Mouse (Mus musculus): ENCODE results near the gene Hif3a. TPM values are rescaled to one million over a fixed set of nuclear protein-coding genes. Genes with fewer than 3 reads are reported as not detected.

The Hif3a gene
- polyA plus RNA-seq, 1 experiment from 2014 or later, result 4.3 TPM

- Histone ChIP-seq H3K36me3 (peaks cover 100% of the 10 kb centered on the region), H3K9me3 (replicated peaks) (no peaks in the 10 kb centered on the region), H3K27me3 (ENCODE audit: low read depth, poor library complexity, severe bottlenecking) (no peaks in the 10 kb centered on the region), H3K4me3 (no peak overlapping the region), H3K4me1 (no peaks in the 10 kb centered on the region), H3K27ac (replicated peaks) (no peak overlapping the region)
- 95% methylated on average over 16 of the region's 16 CpGs for WGBS
- DNase-seq (ENCODE audit: low spot score), result no peak
Observed at GRCm38 (mm10) chr7:17009326-17010009, 52.8 kb downstream of the Hif3a start.

- Histone ChIP-seq H3K27me3 (ENCODE audit: low read depth, poor library complexity, severe bottlenecking) (no peaks in the 10 kb centered on the region), H3K9me3 (replicated peaks) (no peaks in the 10 kb centered on the region), H3K4me1 (no peaks in the 10 kb centered on the region), H3K36me3 (peaks cover 92% of the 10 kb centered on the region), H3K27ac (replicated peaks) (no peak overlapping the region), H3K4me3 (no peak overlapping the region)
- WGBS, result 84% methylated on average over 4 of the region's 4 CpGs
- no peak for DNase-seq (ENCODE audit: low spot score)
Observed at GRCm38 (mm10) chr7:17007300-17007699, 54.9 kb downstream of the Hif3a start.

GRCm38 (mm10) chr7:17004716-17005115 is 57.5 kb downstream of the Hif3a start:
- no peak for DNase-seq (ENCODE audit: low spot score)
- H3K4me3 ChIP-seq, result no peak overlapping the region
- 90% methylated on average over 7 of the region's 7 CpGs for WGBS
- H3K9me3 ChIP-seq (replicated peaks), result no peaks in the 10 kb centered on the region
- H3K36me3 ChIP-seq, result peaks cover 83% of the 10 kb centered on the region
- H3K27ac ChIP-seq (replicated peaks), result no peak overlapping the region
- no peaks in the 10 kb centered on the region for H3K27me3 ChIP-seq (ENCODE audit: low read depth, poor library complexity, severe bottlenecking)
- no peaks in the 10 kb centered on the region for H3K4me1 ChIP-seq

GRCm38 (mm10) chr7:17003230-17003960 is 58.8 kb downstream of the Hif3a start:
- no peak for DNase-seq (ENCODE audit: low spot score)
- Histone ChIP-seq H3K27me3 (ENCODE audit: low read depth, poor library complexity, severe bottlenecking) (no peaks in the 10 kb centered on the region), H3K9me3 (replicated peaks) (no peaks in the 10 kb centered on the region), H3K27ac (replicated peaks) (no peak overlapping the region), H3K36me3 (peaks cover 79% of the 10 kb centered on the region), H3K4me3 (no peak overlapping the region), H3K4me1 (peaks cover 3% of the 10 kb centered on the region; the same call in 1 of the 2 replicates)
- 83% methylated on average over 7 of the region's 7 CpGs for WGBS

- 17% methylated on average over 7 of the region's 7 CpGs for WGBS
- H3K36me3 ChIP-seq, result peaks cover 79% of the 10 kb centered on the region
- no peaks in the 10 kb centered on the region for H3K9me3 ChIP-seq (replicated peaks)
- no peak overlapping the region for H3K27ac ChIP-seq (replicated peaks)
- peak; percentile 85 for DNase-seq (ENCODE audit: low spot score)
- H3K4me3 ChIP-seq, result no peak overlapping the region
- no peaks in the 10 kb centered on the region for H3K27me3 ChIP-seq (ENCODE audit: low read depth, poor library complexity, severe bottlenecking)
- peaks cover 9% of the 10 kb centered on the region for H3K4me1 ChIP-seq
Observed at GRCm38 (mm10) chr7:17002375-17003195, 59.6 kb downstream of the Hif3a start.

GRCm38 (mm10) chr7:16999650-17000049 is 62.6 kb downstream of the Hif3a start:
- DNase-seq (ENCODE audit: low spot score), result peak; percentile 87
- no peaks in the 10 kb centered on the region for H3K27me3 ChIP-seq (ENCODE audit: low read depth, poor library complexity, severe bottlenecking)
- H3K4me3 ChIP-seq, result no peak overlapping the region
- H3K9me3 ChIP-seq (replicated peaks), result 0 out of 2 replicates have a peak, but pooled peaks cover 3% of the 10 kb centered on the region
- H3K27ac ChIP-seq (replicated peaks), result no peak overlapping the region
- WGBS, result 27% methylated on average over 4 of the region's 4 CpGs
- H3K36me3 ChIP-seq, result peaks cover 77% of the 10 kb centered on the region
- H3K4me1 ChIP-seq, result peaks cover 38% of the 10 kb centered on the region

GRCm38 (mm10) chr7:16999233-16999632 is 63.0 kb downstream of the Hif3a start:
- no peak for DNase-seq (ENCODE audit: low spot score)
- Histone ChIP-seq H3K4me1 (peaks cover 42% of the 10 kb centered on the region), H3K36me3 (peaks cover 72% of the 10 kb centered on the region), H3K27ac (replicated peaks) (no peak overlapping the region), H3K27me3 (ENCODE audit: low read depth, poor library complexity, severe bottlenecking) (no peaks in the 10 kb centered on the region), H3K4me3 (no peak overlapping the region), H3K9me3 (replicated peaks) (0 out of 2 replicates have a peak, but pooled peaks cover 3% of the 10 kb centered on the region)
- WGBS, result 78% methylated on average over 4 of the region's 4 CpGs

GRCm38 (mm10) chr7:16995345-16995744 is 66.9 kb downstream of the Hif3a start:
- 93% methylated on average over 4 of the region's 4 CpGs for WGBS
- peaks cover 50% of the 10 kb centered on the region for H3K36me3 ChIP-seq

GRCm38 (mm10) chr7:16994400-16994799 is 67.8 kb downstream of the Hif3a start:
- DNase-seq (ENCODE audit: low spot score), result peak; percentile 31
- Histone ChIP-seq H3K36me3 (peaks cover 43% of the 10 kb centered on the region), H3K4me1 (peaks cover 80% of the 10 kb centered on the region), H3K27ac (replicated peaks) (peak overlapping the region; percentile 94), H3K4me3 (peak overlapping the region; percentile 72), H3K27me3 (ENCODE audit: low read depth, poor library complexity, severe bottlenecking) (no peaks in the 10 kb centered on the region), H3K9me3 (replicated peaks) (peaks cover 7% of the 10 kb centered on the region; the same call in 1 of the 2 replicates)
- WGBS, result 9% methylated on average over 20 of the region's 20 CpGs

More at GRCm38 (mm10) chr7:16995345-16995744, 66.9 kb downstream of the Hif3a start:
- H3K4me3 ChIP-seq, result peak overlapping the region; percentile 72
- DNase-seq (ENCODE audit: low spot score), result no peak
- no peaks in the 10 kb centered on the region for H3K27me3 ChIP-seq (ENCODE audit: low read depth, poor library complexity, severe bottlenecking)
- H3K9me3 ChIP-seq (replicated peaks), result 0 out of 2 replicates have a peak, but pooled peaks cover 3% of the 10 kb centered on the region
- peaks cover 74% of the 10 kb centered on the region for H3K4me1 ChIP-seq
- H3K27ac ChIP-seq (replicated peaks), result peak overlapping the region; percentile 94; the same call in 1 of the 2 replicates

GRCm38 (mm10) chr7:16993651-16994399 is 68.4 kb downstream of the Hif3a start:
- peaks cover 7% of the 10 kb centered on the region; the same call in 1 of the 2 replicates for H3K9me3 ChIP-seq (replicated peaks)
- H3K4me1 ChIP-seq, result peaks cover 79% of the 10 kb centered on the region
- peak overlapping the region; percentile 72 for H3K4me3 ChIP-seq
- peak overlapping the region; percentile 94 for H3K27ac ChIP-seq (replicated peaks)
- no peaks in the 10 kb centered on the region for H3K27me3 ChIP-seq (ENCODE audit: low read depth, poor library complexity, severe bottlenecking)
- under 1% methylated on average over 27 of the region's 27 CpGs for WGBS
- peak; percentile 85 for DNase-seq (ENCODE audit: low spot score)
- peaks cover 39% of the 10 kb centered on the region for H3K36me3 ChIP-seq

GRCm38 (mm10) chr7:16992451-16992807 is 69.8 kb downstream of the Hif3a start, which contains the start of gene Ccdc8:
Ccdc8 (plus strand) TSS chr7:16992708.
- DNase-seq (ENCODE audit: low spot score), result no peak
- peak within 1 kb of the TSS; percentile 72 for H3K4me3 ChIP-seq
- H3K27ac ChIP-seq (replicated peaks), result peak within 1 kb of the TSS; percentile 94
- 95% methylated on average over 5 of the region's 5 CpGs for WGBS
- H3K9me3 ChIP-seq (replicated peaks), result peaks cover 7% of the 10 kb centered on the region; the same call in 1 of the 2 replicates
- peaks cover 25% of the 10 kb centered on the region for H3K36me3 ChIP-seq
- peaks cover 76% of the 10 kb centered on the region for H3K4me1 ChIP-seq
- H3K27me3 ChIP-seq (ENCODE audit: low read depth, poor library complexity, severe bottlenecking), result no peaks in the 10 kb centered on the region
